Mouse (Mus musculus) hematopoietic stem cell, adult 5-6 weeks (primary cell): Measurements from ENCODE around the gene Eps15. TPM values are rescaled to one million over a fixed set of nuclear protein-coding genes. Genes with fewer than 3 reads are reported as not detected.

Experiments
- ATAC-seq, 2 experiments: fragments of 125-278 bp in 1 of 2; replicated peaks in 1 of 2; 2 replicates each; pipeline ENCODE4 v1.8.0; 2016 to 2017; ENCODE audit warnings: inconsistent platforms in 2 of 2, mild to moderate bottlenecking in 2 of 2, moderate number of reproducible peaks in 2 of 2, low read depth in 1 of 2, moderate TSS enrichment in 1 of 2; ENCODE audit not compliant: low FRiP score in 2 of 2, poor library complexity in 2 of 2, severe bottlenecking in 2 of 2, insufficient read depth in 1 of 2, low TSS enrichment in 1 of 2
- total RNA-seq: library from RNA; stranded (forward); fragments of 172-1452, 232-1000 nt; gene quantifications from 2 replicates; pipeline ENCODE4 v1.2.3, GENCODE M21; 2017

Eps15 gene
- 38.1 and 44.1 TPM in 2 replicates for total RNA-seq

DNA sequence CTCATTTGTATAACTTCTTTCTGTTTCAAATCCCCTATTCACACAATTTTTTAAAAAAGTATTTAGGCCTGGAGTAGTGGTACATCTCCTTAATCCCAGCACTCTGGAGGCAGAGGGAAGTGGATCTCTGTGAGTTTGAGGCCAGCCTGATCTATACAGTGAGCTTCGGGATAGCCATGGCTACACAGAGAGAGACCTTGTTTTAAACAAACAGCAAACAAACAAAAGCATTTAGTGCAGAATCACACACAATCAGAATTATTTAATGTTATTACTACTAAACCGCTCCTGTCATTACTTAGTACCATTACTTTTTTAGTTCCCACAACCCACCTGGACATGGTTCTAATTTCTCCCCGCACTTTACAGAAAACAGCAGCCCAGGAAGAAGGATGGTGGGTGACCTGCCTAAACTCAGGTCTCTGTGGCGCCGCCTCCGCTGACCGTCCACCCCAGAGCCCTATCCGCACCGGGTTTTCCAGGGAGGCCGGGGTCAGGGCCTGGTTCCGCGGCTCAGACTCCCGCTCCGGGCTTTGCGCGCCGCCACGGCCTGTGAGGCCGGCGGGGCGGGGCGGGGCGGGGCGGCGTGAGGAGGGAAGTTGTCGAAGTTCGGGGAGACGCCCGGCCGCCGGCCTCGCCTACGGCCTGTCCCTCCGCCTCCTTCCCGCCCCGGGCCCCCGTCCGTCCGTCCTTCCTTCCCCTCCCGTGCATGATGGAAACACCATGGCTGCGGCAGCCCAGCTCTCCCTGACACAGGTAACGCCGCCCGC is at the start of gene Eps15:
TSS of gene Eps15 (plus strand) at position 580 of the 770 bp plus-strand sequence.
- ATAC-seq = peak; percentile 91 to 92

DNA sequence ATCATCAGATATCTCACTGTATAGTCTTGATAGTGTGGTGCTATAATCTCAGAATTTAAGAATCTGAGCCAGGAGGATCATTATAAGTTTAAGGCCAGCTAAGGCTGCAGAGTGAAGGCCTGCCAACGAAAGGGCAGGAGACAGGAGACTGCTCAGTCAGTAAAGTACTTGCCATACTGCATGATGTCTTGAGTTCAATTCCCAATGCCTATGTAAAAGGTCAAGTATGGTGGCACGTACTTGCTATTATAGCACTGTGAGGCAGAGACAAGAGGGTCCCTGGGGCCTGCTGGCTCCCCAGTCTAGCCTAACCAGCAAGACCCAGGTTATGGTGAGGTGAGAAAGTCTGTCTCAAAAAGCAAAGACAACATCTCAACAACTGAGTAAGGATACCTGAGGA is 45.9 kb upstream of the Eps15 start, which contains the start of gene Calr4:
TSS of gene Calr4 (plus strand) at position 301 of the 400 bp plus-strand sequence.
- ATAC-seq = no peak

DNA sequence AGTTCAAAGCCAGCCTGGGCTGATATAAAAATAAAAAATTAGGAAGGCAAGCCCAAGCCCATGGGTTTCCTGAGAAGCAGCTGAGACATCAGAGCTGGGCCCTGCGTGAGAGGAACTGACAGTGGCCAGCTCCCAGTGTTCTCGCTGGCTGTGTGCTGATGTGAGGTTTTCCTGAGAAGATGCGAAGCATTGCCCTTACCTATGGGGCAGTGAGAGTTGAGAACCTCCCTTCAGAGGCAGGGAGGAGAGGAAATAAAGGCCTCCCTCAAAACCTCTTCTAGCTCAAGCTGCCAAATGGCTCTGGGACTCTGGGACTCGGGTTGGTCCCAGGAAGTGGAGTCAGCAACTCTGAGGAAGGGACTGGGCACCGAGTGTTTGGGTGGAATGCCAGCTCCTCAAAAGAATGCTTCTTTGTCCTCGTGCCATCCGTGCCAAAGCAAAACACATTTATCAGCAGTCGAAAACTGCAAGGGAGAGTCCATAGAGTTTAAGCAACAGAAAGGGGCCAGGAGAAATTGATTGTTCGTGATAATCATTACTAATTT is 45.2 kb upstream of the Eps15 start:
- ATAC-seq = no peak

DNA sequence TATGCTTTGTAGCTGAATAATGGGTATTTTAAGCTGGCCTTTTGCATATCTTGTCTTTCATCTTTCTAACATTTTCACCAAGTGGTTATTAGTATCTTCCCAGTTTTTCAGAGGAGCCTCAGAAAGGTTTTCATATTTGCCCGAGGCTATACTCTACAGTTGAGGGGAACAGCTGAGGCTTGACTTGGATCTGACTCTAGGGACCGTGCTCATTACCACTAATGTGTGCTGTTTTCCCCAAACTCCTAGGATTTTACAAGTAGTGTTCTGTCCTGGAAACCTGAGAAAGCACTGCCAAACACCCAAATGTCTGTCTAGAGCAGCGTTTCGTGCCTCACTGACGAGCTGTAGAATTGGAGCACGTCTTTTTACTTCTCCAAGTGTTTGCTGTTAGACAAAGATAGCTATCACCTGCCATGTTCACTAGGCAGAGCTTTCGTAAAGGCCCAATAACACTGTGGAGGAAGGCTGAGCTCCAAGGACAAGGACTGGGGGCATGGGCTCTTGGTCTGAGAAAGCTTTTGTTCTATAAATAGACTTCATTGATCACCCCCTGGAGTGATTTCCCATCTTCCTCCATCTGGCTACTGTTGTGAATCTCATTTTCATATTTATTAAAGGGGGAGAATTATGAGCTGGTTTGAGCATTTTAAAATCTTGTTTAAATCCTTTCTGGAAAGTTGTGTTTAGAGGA is 43.7 kb upstream of the Eps15 start:
- ATAC-seq = no peak

DNA sequence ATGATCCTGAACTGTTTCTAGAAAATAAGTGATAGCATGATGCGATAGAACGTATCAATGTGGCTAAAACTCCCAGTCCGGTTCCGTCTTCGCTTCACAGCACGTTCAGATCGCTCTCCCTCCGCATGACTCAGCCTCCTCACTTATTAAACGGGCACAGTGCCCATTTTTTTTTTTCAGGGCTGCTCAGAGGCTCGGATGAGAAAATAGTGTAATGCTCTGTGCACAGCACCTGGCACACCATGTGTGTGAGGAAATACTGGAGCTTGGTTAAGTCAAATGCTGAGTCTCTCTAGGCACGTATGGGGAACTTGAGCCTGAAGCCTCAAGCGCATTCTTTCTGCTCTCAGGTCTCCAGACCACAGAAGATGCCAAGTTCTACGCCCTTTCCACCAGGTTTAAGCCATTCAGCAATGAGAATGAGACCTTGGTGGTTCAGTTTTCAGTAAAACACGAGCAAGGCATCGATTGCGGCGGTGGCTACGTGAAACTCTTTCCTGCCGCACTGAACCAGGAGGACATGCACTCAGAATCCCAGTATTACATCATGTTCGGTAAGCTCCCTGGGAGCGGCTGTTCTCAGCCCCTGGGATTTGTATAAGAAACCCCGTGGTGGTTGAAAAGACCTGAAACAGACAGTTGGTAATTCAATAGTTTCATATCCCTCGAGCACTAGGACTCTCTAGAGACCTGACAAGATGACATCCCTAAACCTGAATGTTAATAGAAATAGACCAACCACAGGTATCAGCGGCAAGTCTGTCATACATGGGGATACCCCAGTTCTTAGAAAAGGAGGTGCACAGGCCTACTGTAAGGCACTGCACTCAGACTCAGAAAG is 41.4 kb upstream of the Eps15 start:
- ATAC-seq = no peak

DNA sequence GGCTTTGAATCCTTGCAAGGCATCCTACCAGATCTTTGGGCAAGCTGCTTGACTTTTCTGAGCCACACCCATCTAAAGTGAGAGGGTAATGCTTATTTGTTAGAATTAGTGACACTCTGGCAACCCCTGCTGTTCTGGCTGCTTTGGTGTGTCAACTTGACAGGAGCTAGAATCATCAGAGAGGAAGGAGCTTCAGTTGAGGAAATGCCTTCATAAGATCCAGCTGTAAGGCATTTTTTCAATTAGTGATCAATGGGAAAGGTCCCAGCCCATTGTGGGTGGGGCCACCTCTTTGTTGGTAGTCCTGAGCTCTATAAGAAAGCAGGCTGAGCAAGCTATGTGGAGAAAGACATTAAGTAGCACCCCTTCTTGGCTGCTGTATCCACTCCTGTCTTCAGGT is 38.8 kb upstream of the Eps15 start:
- ATAC-seq = no peak

DNA sequence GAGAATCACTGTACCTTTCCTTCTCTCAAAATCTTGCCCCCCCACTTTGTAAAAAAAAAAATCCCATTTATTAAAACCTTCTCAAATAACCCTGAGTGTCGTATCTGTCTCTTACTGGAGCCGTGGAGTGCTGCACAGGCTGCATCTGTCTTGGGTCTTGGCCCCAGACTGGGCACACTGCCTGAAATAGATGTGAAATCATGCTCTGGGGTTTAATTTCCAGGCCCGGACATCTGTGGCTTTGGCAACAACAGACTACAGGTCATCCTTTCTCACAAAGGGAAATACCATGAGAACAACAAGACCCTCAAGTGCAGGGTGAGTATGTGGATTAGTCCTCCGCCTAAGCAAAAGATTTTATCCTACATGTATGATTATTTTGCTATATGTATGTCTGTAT is 38.1 kb upstream of the Eps15 start:
- ATAC-seq = no peak

DNA sequence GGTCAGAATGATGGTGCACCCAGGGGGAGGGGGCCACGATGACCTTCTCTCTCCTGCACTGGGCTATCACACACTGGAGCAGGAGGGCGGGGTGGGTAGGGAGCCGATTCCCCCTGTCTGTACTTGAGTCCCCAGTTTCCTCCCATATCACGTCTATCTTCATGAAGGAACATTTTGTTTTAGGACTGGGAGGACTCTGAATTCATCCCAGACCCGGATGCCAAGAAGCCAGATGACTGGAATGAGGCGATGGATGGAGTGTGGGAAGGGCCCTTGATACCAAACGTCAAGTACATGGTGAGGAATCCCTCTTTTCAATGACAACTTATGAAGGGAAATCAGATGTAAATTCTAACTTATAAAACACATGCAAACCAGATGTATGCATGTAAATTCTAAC is 35.6 kb upstream of the Eps15 start:
- no peak for ATAC-seq

DNA sequence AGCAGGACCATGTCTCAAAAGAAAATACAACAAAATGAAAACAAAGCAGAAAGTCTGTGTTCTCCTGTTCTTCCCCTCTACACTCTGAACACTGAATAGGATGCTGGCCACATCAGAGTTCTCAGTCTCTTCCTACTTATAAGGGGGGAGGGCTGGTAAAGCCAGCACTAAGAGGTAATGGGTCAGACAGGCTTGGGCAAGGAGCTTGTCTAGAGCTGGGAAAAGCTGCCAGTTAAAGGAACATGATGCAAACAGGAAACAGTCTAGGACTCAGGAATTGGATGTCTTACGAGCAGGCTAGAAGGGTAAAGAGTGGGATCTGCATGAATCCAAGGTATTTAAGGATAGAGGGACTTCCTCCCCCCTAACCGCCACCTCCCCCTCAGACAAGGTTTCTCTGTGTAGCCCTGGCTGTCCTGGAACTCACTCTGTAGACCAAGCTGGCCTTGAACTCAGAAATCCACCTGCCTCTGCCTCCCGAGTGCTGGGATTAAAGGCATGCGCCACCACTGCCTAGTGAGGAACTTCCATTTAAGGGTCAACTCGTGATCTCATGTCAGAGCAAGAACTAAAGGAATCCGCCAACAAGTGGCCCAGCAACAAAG is 35.0 kb upstream of the Eps15 start:
- ATAC-seq = no peak

DNA sequence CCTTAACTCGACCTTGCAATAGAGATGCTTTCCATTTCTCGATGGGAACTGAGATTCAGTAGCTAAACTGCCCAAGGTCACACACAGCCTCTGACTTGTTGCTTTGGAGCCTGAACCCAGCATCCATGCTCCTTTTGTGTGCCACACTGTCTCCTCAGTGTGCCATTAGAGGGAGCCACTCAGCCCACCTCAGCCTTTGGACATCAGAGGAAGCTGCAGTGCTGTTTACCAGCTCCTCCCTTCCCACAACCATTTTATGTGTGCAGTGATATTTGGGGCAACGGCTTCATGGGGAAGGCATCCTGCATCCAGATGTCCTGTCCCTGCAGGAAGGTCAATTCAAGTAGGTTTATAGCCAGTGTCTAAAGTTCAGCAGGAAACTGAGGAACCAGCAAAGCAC is 28.5 kb upstream of the Eps15 start:
- ATAC-seq = peak; percentile 75 to 80

DNA sequence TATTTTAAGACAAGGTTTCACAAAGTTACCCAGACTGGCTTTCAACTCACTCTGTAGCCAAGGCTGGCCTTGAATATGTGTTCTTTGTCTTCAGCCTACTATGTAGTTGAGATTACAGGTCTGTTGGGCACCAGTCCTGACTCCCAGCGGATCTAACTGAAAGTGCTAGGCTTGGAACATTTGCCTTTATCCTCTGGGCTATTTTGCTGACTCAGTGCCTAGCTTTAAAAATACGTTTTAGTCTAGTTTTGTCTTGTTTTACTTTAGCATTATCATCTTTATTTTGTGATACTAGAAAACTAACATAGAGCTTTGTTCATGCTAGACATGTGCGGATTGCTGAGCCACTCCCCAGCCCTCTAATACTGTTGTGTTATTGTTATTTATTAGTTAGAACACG is 27.9 kb upstream of the Eps15 start:
- ATAC-seq = no peak

DNA sequence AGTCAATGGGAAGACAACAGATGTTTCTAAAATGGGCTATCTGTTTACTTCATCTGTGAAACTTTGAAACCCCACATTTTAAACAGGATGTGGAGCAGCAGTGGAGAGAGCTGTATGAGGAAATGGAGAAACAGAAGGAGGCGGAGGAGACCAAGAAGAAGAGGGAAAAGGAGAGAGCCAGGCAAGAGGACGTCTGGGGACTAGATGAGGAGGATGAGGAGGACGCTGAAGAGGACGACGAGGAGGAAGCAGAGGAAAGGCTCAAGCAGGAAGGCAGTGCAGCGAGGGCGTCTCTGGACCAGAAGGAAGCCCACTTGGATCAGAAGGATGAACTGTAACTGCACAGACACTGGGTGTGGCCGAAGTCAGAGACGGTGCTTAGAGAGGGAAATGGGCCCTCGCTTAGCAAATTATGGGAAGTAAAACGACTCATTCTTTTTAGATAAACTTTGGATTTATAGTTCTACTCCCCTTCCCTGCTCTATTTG is 26.4 kb upstream of the Eps15 start:
- ATAC-seq = no peak

DNA sequence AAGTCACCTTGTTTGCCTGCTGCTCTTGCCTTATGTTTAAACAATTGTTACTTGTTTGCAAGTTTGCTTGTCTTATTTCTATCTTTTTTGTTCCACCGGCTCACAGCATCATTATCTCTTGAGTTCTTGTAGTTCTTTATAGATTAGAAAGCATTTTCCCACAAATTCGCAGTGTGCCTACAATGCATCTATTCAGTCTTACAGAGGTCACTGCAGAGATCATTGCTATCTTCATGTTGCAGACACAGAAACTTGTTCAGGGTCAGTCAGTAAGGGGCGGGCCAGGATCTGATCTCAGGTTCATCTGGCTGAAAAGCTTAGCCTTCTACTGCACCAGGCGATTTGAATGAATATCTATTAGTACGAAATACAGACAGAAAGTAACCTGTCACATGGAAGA is 25.6 kb upstream of the Eps15 start:
- no peak for ATAC-seq

DNA sequence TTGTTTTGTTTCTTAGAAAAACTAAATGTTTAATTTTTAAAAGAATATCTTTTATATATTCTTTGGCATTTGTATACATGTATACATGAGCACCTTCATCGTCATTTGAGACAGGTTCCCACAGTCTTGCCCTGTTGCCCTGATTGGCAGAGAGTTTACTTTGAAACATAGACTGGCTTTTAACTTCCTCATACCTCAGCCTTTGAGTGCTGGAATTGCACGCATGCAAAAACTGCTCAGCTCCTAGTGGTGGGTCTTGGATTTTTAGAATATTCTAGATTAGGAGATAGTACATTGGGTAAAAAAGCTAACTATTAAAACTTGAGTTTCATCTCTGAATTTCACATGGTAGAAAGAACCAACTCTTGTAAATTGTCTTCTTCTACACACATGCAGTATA is 24.7 kb upstream of the Eps15 start:
- peak; percentile 60 to 63; a peak in 3 of 4 replicates for ATAC-seq

DNA sequence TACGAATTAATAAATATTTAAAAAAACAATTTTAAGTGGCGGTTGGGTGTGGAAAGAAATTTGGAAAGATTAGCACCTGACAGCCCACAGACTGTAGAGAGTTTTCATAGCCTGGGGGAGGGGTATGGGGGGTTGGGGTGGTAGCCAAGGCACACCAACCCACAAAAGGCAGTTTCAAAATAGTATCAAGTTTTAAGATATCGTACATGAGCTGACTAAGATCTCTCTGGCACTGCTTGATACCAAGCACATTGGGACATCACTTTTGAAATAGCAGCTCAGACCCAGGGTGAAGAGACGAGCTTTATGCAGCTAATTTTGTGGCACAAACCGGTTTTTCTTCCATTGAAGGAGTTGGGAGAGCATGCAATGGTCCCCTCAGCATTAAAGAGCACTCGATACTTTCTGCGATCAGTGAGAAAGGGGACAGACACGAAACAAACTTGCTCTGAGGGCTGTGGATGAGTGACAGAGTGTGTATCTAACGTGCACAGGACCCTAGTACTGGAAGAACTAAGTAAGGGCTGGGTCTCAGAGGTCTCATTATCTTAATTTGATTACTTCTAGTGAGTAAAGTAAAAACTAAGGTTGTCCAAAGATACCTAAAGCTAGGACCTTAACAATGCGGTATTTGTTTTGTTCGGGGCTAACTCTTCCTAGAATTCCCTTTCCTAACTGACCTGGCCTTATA is 24.2 kb upstream of the Eps15 start:
- ATAC-seq = no peak

DNA sequence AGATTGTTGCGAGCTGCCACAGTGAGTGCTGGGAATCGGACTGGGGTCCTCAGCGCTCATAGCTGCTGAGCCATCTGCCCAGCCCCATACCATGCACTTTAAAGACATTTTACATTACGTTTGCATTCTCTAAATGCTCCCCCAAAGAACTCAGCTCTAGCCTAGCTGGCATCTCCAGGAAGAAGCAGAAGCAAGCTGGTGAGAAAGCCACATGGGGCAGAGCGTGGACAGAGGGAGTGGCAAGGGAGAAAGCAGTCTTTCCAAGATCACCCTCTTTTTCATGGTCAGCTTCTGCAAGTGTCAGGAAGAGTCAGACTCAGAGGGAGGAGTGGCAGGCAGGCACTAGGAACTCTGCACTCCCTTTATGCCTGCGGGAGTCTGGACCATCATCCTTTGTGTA is 23.3 kb upstream of the Eps15 start:
- no peak for ATAC-seq

DNA sequence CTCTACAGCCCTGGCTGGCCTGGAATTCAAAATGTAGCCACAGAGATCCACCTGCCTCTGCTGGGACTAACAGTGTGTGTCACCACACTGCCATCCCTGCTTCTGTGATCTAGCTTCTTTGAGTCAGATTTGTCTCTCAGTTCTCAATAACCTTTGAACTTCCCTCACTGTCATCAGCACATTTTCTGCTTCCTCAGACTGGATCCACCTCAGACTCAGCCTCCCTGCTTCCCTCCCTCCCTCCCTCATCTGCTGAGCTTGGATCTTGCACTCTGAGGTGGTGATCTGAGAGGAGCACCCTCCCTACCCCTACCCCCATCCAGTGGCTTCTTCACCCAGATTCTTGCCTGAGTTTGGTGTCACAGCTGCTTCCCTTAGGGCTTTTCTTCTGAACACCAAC is 22.4 kb upstream of the Eps15 start:
- no peak for ATAC-seq
